Mouse (Mus musculus): ENCODE measurements around the gene Ankrd31.
"Not testable (repeated sequence)": the region's sequence is repeated elsewhere in the genome, so short reads cannot be mapped to it uniquely, and the experiment has no call there.

Gene Ankrd31

DNA sequence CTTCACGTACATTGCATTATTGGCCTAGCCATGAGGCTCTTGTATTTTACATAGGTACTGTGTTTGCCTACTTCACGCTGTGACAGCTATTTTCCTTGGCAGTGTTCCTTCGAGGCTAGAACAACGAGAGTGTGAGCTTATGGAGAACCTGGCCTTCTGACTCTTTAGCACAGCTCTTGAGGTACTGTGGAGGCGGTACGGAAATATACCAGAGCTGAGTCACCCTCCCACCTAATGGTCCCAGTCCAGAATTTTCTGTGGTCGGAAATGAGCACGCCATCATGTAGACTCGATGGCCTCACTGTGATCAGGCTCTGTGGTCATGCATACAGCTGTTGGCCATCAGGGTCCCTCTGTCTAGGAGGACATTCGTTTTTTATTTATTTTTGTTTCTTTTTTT lies 191.6 kb downstream of the Ankrd31 start:
- no peak for DNase-seq (ENCODE audit: low read depth, low spot score)

- DNase-seq (ENCODE audit: low read depth, low spot score), result not testable (repeated sequence)
Observed at GRCm38 (mm10) chr13:96941481-96941880, 193.4 kb downstream of the Ankrd31 start.

GRCm38 (mm10) chr13:96943571-96943970 lies 195.5 kb downstream of the Ankrd31 start:
- DNase-seq (ENCODE audit: low read depth, low spot score), result no peak

- no peak for DNase-seq (ENCODE audit: low read depth, low spot score)
Observed at GRCm38 (mm10) chr13:96945748-96946147, 197.7 kb downstream of the Ankrd31 start.

DNA sequence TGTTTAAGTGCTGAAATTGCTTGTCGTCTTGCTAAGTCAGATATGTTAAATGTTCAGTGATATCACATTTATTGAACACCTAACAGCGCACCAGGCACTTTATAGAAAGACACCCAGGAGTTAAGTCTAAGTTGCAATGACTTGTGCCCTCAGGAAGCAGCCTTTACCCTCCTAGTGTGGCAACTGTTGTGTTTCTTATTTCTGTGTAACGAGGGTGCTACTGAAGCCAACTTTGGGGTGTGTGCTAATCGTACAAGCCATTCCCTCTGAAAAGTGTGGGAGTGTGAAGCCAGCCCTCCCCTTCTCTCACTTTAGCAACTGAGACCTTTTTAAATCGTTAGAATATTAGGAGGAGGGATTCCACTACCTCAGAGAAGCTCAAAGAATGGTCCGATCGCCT lies 199.7 kb downstream of the Ankrd31 start:
- DNase-seq (ENCODE audit: low read depth, low spot score), result no peak

GRCm38 (mm10) chr13:96951880-96952279 lies 203.8 kb downstream of the Ankrd31 start:
- no peak for DNase-seq (ENCODE audit: low read depth, low spot score)

DNA sequence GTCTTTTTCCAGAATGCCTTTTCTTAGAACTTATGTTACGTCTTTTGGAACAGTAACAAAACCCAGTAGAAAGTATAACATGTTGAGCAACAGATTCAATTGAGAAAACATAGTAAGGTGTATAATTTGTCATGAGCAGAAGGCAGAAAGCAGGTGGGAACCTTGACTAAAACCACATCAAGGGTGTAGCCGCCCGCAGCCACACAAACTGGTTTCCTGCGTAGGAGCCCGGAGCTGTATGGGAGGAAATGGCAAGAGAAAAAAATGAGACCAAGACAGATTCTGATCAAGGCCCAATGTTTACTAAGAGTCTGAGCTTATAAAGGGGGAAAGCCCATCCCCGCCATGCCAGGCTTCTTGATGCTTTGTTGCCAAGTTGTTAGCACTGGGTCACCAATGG lies 208.4 kb downstream of the Ankrd31 start:
- no peak for DNase-seq (ENCODE audit: low read depth, low spot score)

All from WW6 (cell line).